Mouse (Mus musculus) liver, postnatal 0 days (tissue): Measurements from ENCODE around the gene Grifin.

Source experiments
- CTCF ChIP-seq: sonication (generic); IDR thresholded peaks from 2 replicates; pipeline ENCODE4 v1.5.1; 2016; ENCODE audit warnings: antibody characterized with exemption, low read depth
- EP300 ChIP-seq: IDR thresholded peaks from 2 replicates; pipeline ENCODE4 v1.6.1; 2016; ENCODE audit warnings: antibody characterized with exemption, low read depth, mild to moderate bottlenecking

GRCm38 (mm10) chr5:140570223-140570870, 5.5 kb upstream of the Grifin start:
- TF ChIP-seq CTCF = no peak
- TF ChIP-seq EP300 = no peak
